Mouse (Mus musculus): ENCODE results near the gene Gjb5. TPM values are rescaled to one million over a fixed set of nuclear protein-coding genes. Genes with fewer than 3 reads are reported as not detected.

Gjb5 gene
- total RNA-seq, 2 experiments from 2014 or later: not detected

DNA sequence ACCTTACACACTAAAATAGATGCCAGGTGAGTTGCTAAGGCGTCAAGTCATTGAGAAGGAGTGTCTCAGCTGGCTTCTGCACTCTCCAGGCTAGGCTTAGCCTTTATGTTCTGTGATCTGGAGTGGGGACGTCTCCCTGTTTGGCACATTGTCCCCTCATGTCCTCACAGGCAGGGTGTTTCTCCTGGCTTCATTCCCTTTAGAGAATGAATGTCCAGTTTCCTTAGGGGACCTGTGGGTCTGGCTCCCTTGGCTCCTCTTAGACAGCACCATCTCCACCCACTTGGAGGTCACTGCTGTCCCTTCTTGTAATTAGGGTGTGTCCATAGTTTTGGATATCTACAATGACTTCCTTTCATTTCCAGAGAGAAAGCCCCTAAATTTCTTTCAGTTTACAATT, 51.1 kb downstream of the Gjb5 start:
- no peak for DNase-seq

Other genes with a start within 250 kb of the Gjb5 start
- 1 to 10 TPM; 4.6 to 4.9 TPM for gene Tmem35b, start 234.5 kb downstream of the Gjb5 start, total RNA-seq (2021)
- 100 to 1,000 TPM; 283 to 287 TPM for gene Dlgap3, start 189.0 kb downstream of the Gjb5 start, total RNA-seq (2021)
- 10 to 100 TPM; 51.2 to 59.5 TPM for gene Smim12, start 114.4 kb downstream of the Gjb5 start, total RNA-seq (2021)
- 1 to 10 TPM; 1.5 to 2.1 TPM for gene Gja4, start 44.1 kb downstream of the Gjb5 start, total RNA-seq (2021)
- under 1 TPM; 0.30 to 0.50 TPM for gene Gjb3, start 27.3 kb downstream of the Gjb5 start, total RNA-seq (2021)
- under 1 TPM in 1 of 2 experiments, not detected in 1; 0.25 TPM for gene Gjb4, start 4.1 kb downstream of the Gjb5 start, total RNA-seq (2021)

All from layer of hippocampus, postnatal 36 days (tissue).